Mouse (Mus musculus) E14TG2a.4 (cell line): ENCODE measurements at regions not wholly inside any gene's neighbourhood (a gene's known extent, or its start where the extent isn't known, plus 50 kb on each side); places are given as distances from the start of the nearest gene placed in this dataset.

Source experiments
- H3K27me3 ChIP-seq: 2 replicates; pipeline ENCODE4 v1.6.1; 2014; ENCODE audit warnings: low read length, control low read depth; ENCODE audit not compliant: insufficient read depth
- H3K36me3 ChIP-seq: 2 replicates; pipeline ENCODE4 v1.6.1; 2014; ENCODE audit warnings: low read length, control low read depth; ENCODE audit not compliant: insufficient read depth
- H3K4me1 ChIP-seq: replicated peaks from 2 replicates; pipeline ENCODE4 v1.6.1; 2014; ENCODE audit warnings: low read depth, low read length, control low read depth
- H3K4me3 ChIP-seq: replicated peaks from 2 replicates; pipeline ENCODE4 v1.5.1; 2014; ENCODE audit warnings: mild to moderate bottlenecking, low read length
- H3K9me3 ChIP-seq: 2 replicates; pipeline ENCODE4 v1.6.1; 2014; ENCODE audit warnings: low read length, control low read depth
- CTCF ChIP-seq: conservative IDR thresholded peaks from 2 replicates; pipeline ENCODE4 v1.5.1; 2014; ENCODE audit warnings: low read length
- NANOG ChIP-seq: IDR thresholded peaks from 2 replicates; pipeline ENCODE4 v1.6.1; 2014; ENCODE audit warnings: borderline replicate concordance, low read length, mixed read lengths
- POU5F1 ChIP-seq: IDR thresholded peaks from 2 replicates; pipeline ENCODE4 v1.6.1; 2014; ENCODE audit warnings: low read length, borderline replicate concordance

DNA sequence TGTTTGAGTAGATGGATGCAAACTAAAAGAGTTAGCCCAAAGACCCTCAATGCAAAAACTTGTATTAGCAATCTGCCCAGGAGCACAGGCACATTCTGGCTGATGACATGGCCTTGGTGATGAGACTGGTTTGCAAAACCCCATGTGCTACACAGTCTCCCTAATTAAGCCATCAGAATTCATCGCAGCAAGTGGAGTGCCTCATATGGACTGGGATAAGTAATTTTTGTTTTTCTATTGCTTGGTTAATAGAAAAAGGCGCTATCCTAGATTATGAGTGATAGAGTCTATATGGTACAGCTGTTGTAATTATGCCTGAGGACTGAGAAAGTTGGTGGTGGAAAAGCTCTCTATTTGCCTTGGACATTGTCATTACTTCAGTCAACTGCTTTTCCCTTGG lies 155.2 kb upstream of the Robo1 start:
- Histone ChIP-seq H3K4me1 (no peaks in the 10 kb centered on the region), H3K36me3 (no peaks in the 10 kb centered on the region), H3K4me3 (no peak overlapping the region), H3K9me3 (no peaks in the 10 kb centered on the region), H3K27me3 (no peaks in the 10 kb centered on the region)
- TF ChIP-seq CTCF (no peak), NANOG (no peak), POU5F1 (no peak)

DNA sequence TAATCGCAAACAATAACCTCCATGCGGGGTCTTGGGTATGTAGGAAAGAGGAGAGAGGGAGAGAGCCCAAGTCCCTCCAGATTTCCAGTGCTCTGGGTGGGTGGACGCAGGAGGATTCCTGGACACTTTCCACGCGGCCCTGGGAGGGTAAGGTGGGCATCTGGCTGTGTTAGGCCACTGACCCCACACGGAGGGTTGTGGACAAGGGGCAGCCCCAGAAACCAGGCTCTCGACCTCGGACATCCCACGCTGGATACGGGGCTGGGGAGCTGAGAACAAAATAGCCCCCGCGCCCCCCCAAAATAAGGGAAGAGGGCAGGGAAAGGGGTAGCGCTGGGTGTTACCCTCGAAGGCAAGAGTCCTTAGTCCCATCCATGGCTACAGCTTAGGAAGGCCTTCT lies 150.2 kb upstream of the Robo1 start:
- Histone ChIP-seq H3K4me1 (no peaks in the 10 kb centered on the region), H3K27me3 (no peaks in the 10 kb centered on the region), H3K4me3 (no peak overlapping the region), H3K36me3 (no peaks in the 10 kb centered on the region), H3K9me3 (no peaks in the 10 kb centered on the region)
- no peak for TF ChIP-seq POU5F1
- no peak for TF ChIP-seq CTCF
- TF ChIP-seq NANOG: no peak

DNA sequence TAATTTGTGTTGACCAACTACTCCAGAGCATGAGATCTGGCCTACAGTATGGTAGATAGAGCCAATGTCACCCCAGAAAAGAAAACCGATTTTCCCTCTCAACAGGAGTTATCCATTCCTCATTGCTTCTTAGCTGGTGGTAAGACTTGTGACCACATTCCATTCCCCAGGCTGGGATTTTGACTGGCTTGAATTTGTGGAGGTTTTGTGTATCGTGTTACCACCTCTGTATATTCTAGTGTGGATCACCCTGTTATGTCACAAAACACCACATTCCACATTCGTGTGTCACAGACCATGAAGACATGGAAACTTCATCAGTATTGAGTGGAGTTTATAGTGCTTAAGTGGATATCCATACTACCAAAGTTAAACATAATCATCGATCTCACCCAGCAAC lies 148.7 kb upstream of the Robo1 start:
- H3K4me3 ChIP-seq: no peak overlapping the region
- no peaks in the 10 kb centered on the region for H3K36me3 ChIP-seq
- TF ChIP-seq POU5F1: no peak
- TF ChIP-seq CTCF: no peak
- no peak for TF ChIP-seq NANOG
- no peaks in the 10 kb centered on the region for H3K27me3 ChIP-seq
- no peaks in the 10 kb centered on the region for H3K4me1 ChIP-seq
- H3K9me3 ChIP-seq: no peaks in the 10 kb centered on the region

DNA sequence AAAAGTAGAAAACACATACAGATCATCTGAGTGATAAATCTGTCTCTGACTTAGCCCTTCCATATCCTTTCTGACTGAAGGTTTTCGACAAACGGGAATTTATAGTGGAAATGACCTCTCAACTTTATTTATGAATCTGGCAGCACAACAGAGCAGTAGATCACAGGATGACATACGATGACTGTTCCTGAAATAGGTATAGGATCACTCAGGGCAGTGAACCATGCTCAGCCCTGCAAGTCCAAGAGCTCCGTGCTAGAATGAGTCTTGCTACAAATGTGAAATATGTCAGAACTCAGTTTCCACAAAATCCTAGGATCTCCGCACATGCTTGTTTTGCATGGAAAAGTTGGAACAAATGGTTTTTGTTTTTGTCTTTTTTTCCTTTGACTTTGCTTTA lies 132.4 kb upstream of the Robo1 start:
- H3K27me3 ChIP-seq: no peaks in the 10 kb centered on the region
- no peaks in the 10 kb centered on the region for H3K4me1 ChIP-seq
- no peaks in the 10 kb centered on the region for H3K9me3 ChIP-seq
- no peak overlapping the region for H3K4me3 ChIP-seq
- H3K36me3 ChIP-seq: no peaks in the 10 kb centered on the region
- no peak for TF ChIP-seq POU5F1
- TF ChIP-seq NANOG: no peak
- no peak for TF ChIP-seq CTCF

DNA sequence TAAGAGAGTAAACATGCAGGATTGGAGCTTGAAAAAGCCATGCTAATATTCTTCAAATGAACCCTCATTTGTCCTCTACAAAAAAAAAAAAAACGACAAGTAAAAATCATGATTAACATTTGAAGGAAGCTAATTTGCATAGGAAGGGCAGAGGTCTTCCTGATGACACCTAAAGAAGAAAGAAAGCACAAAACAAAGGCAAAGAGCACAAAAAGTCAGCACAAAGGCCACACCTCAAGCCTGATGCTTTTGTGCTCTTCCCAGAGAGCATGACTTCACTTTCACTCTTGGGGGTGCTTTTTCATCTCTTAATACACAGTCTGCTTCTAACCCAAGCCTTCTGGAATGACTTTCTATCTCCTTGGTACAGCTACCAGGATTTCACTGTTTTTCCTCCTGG lies 113.8 kb upstream of the Robo1 start:
- TF ChIP-seq CTCF (no peak), NANOG (peak; percentile 29; the same call in 1 of the 2 replicates), POU5F1 (no peak)
- no peak overlapping the region for H3K4me3 ChIP-seq
- H3K27me3 ChIP-seq: no peaks in the 10 kb centered on the region
- H3K36me3 ChIP-seq: no peaks in the 10 kb centered on the region
- peaks cover 7% of the 10 kb centered on the region; the same call in 1 of the 2 replicates for H3K4me1 ChIP-seq
- peaks cover 7% of the 10 kb centered on the region for H3K9me3 ChIP-seq

DNA sequence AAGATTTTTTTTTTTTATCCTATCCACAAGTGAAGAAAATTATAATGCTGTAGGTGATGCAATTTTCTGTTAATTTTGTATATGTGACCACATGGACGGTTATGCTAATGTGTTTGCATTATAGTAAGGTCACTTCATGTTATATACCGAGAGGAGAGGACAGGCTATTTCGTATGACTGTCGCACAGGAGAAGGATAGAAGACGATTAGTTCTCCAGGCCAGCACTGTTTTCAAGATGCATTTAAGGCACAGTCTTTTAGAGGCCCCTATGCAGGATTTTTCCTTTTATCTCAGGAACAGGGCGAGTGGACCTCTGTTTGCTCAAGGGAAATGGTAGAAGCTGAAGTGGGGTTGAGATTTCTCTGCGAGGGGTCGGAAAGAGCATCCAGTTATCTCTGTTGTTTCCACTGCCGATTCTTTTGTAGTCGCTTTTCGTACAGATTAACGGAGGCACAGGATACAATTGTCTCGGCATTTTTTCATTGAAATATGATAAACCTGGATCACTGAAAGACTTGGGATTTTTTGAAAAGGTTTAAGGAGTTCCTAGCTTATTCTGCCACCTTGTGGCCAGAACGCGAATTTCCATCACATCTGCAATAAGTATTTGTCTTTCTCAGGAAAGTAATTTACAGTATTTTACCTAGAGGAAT lies 92.6 kb upstream of the Robo1 start:
- Histone ChIP-seq H3K4me3 (no peak overlapping the region), H3K27me3 (no peaks in the 10 kb centered on the region), H3K9me3 (no peaks in the 10 kb centered on the region), H3K4me1 (no peaks in the 10 kb centered on the region), H3K36me3 (no peaks in the 10 kb centered on the region)
- TF ChIP-seq CTCF: peak; percentile 52
- no peak for TF ChIP-seq POU5F1

DNA sequence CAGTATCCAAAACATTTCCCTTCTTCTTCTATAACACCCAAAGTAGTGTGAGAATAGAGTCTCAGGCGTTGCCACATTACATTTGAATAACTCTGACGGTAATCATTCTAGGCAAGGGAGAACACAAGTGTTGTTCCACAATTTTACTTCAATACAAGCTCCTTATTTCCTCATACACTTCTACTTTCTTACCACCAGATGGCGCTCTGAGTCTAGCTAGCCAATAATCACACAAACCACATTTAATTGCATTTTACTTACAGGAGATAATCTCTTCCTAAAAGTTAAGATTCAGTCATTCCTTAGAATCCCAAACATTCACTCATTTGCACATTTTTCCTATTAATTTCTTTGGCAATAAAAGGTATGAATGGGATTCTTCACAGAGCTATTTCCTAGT lies 90.1 kb upstream of the Robo1 start:
- H3K4me3 ChIP-seq: no peak overlapping the region
- no peaks in the 10 kb centered on the region for H3K9me3 ChIP-seq
- H3K36me3 ChIP-seq: no peaks in the 10 kb centered on the region
- H3K27me3 ChIP-seq: no peaks in the 10 kb centered on the region
- TF ChIP-seq NANOG (no peak), POU5F1 (no peak), CTCF (peak; percentile 52)
- no peaks in the 10 kb centered on the region for H3K4me1 ChIP-seq

DNA sequence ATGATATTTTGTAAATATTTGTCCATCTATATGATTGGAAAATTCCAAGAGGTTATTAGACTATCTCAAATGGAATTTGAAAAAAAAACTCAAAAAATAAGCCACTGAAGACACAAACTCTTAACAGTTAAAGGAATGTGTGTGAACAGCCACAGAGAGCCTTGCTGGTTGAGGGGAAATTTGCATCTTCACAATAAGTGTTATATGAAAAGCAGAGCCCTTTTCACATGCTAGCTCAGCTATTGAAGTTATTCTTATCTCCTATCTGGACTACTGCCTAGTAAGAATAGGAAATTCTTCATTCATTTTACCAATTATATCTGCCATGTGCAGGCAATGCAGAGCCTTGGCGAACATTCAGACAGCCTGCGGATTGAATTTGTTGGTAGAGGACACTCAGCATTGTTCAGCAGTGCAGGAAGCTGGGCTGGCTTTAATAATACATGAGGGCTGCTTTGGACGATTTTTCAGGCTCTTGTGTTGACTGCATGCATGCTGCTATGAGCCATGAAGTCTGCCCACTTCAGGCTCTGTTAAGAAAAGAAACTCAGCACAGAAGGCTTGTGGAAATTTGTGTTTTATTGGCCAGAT lies 86.1 kb upstream of the Robo1 start:
- H3K36me3 ChIP-seq: no peaks in the 10 kb centered on the region
- H3K4me1 ChIP-seq: no peaks in the 10 kb centered on the region
- TF ChIP-seq NANOG (no peak), CTCF (no peak)
- no peak overlapping the region for H3K4me3 ChIP-seq
- H3K9me3 ChIP-seq: no peaks in the 10 kb centered on the region
- no peaks in the 10 kb centered on the region for H3K27me3 ChIP-seq

DNA sequence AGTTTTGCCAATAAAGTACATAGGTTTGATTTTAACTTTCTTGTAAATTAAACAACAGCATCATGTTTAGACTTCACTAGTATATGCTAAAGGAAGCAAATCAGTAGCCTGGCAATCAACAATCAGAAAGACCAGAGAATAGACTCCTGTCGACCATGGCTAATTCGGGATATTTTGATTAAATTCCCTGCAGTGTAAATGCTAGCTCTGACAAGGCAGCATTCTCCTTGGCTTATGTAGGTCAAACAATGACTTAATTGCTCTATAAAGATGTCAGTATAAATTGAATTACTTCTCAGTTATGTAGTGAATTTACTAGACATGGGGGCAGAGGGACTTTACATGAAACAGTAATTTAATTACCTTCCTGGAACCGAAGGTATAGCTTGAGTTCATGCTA lies 84.2 kb upstream of the Robo1 start:
- no peaks in the 10 kb centered on the region for H3K27me3 ChIP-seq
- H3K4me1 ChIP-seq: no peaks in the 10 kb centered on the region
- no peaks in the 10 kb centered on the region for H3K36me3 ChIP-seq
- no peak overlapping the region for H3K4me3 ChIP-seq
- H3K9me3 ChIP-seq: no peaks in the 10 kb centered on the region
- TF ChIP-seq CTCF (no peak), NANOG (no peak), POU5F1 (no peak)
